ENCODE assay signal across 6 mouse cellular contexts in genomic region chr2:39099951-39100350, GRCm38 (mm10). TPM values are rescaled to one million over a fixed set of nuclear protein-coding genes. Genes with fewer than 3 reads are reported as not detected.
A peak's percentile ranks its signal among the peaks of the same experiment; 100 is the strongest.
DNase-seq lines count a peak whose midpoint lies in the region; ATAC-seq lines count a peak whose summit lies in the region.

No protein-coding gene starts in this region.

- ATAC-seq in erythroid progenitor cell, adult 5-6 weeks (replicated peaks; ENCODE audit: low FRiP score, poor library complexity, severe bottlenecking) = 0 out of 2 replicates have a peak, but pooled peaks have one; percentile 34
- 0 out of 2 replicates have a peak, but pooled peaks have one; percentile 31 for ATAC-seq in monocyte, adult 5-6 weeks (replicated peaks; ENCODE audit: insufficient number of reproducible peaks, low FRiP score, low TSS enrichment, poor library complexity, severe bottlenecking)

- peak; percentile 9 for DNase-seq in cerebellum, adult 11-12 months
- peak; percentile 12 for DNase-seq in cerebellum, adult 9-10 months
- DNase-seq in cerebellum, postnatal 10 days = peak; percentile 5 to 45
- DNase-seq in cerebellum, postnatal 25 days = peak; percentile 24 to 31

RNA-seq across cellular contexts. Expression of gene Golga1, which starts 34.6 kb away (rescaled TPM):
- 10.1 and 19.8 TPM in 2 replicates for total RNA-seq in erythroid progenitor cell, adult 5-6 weeks (2015; ENCODE audit: low replicate concordance)
- 29.3 and 31.5 TPM in 2 replicates for total RNA-seq in erythroid progenitor cell, adult 5-6 weeks (2017; ENCODE audit: low replicate concordance)
- 24.4 to 41.1 TPM (median 25.1 TPM) in 3 replicates for total RNA-seq in monocyte, adult 5-6 weeks (2017)

Comparison
In these comparisons a context has a peak if more than half of its experiments do, and no peak if none do; other contexts are left out.
1. Peak in every context shown above with its lines: DNase-seq and ATAC-seq.